Mouse (Mus musculus) spleen, adult 2 months (tissue): ENCODE results near the gene Taar9.

ENCODE experiments used
- CTCF ChIP-seq: fragments of 200-500 bp; IDR thresholded peaks from 2 replicates; pipeline ENCODE4 v1.5.1; 2011; ENCODE audit warnings: mild to moderate bottlenecking, inconsistent platforms; ENCODE audit not compliant: insufficient read depth, insufficient read length, insufficient replicate concordance; ENCODE audit errors: extremely low read depth
- POLR2A ChIP-seq: fragments of 200-500 bp; IDR thresholded peaks from 2 replicates; pipeline ENCODE4 v1.6.1; 2011; ENCODE audit warnings: low read depth, low read length, inconsistent platforms

- TF ChIP-seq CTCF, result no peak
- no peak for TF ChIP-seq POLR2A
Observed at GRCm38 (mm10) chr10:24107747-24108146, 1.6 kb downstream of the Taar9 start.
